Mouse (Mus musculus): ENCODE data around the gene Gpr173. TPM values are rescaled to one million over a fixed set of nuclear protein-coding genes. Genes with fewer than 3 reads are reported as not detected.
"Not testable (repeated sequence)": the region's sequence is repeated elsewhere in the genome, so short reads cannot be mapped to it uniquely, and the experiment has no call there.

Gpr173 gene
- total RNA-seq (2021) = 10 to 100 TPM; 20.4 to 21.2 TPM
- long read RNA-seq, experiment 1, partial matches to known transcripts = 0 of 9 reads
- long read RNA-seq, experiment 1, other reads (novel, unspliced or antisense) = 8 of 9 reads
- long read RNA-seq, experiment 2, partial matches to known transcripts = 0 of 5 reads
- long read RNA-seq, experiment 2, other reads (novel, unspliced or antisense) = 5 of 5 reads

DNA sequence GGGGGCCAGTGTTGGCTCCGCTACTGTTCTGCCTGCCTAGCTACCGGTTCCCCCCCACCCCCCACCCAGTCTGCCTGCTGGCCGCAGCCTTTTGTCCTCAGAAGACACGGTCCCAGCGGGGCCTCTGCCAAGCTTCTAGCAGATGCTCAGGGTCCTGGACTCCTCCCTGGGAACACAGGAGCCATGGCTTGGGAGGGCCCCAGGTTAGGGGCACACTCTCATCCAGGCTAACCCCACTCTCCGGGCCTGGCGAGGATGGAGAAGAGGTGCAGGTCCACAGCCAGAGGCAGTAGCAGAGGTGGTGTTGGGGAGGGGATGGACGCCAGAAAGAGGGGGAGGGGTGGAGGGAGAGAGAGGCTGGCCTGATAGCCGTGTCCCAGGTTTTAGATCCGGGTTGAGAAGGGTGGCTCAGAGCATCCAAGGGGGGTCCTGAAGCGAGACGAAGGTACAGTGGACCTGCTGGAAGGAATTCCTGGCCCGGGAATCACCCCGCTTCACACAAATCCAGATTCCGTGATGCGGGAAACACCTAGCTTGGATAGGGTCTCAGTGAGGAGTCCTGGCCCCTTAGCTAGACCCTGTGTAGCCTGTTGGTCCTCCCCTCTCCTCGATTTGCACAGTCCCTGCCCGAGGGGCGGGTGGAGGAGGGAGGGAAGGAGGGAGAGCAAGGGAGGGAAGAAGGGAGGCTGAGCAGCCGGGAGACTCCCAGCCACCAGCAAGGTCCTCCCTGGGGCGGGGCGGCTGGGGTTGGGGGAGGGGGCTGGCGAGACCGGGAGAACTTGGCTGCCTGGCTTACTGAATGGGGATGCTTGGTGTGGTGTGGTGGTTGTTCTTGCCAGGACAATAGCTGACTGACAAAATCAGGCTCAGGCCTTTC, at the start of gene Gpr173:
TSS of gene Gpr173 (minus strand) at position 308 of the 877 bp plus-strand sequence.
- DNase-seq (ENCODE audit: low spot score in 2 of 2) = peak; percentile 55 to 59

DNA sequence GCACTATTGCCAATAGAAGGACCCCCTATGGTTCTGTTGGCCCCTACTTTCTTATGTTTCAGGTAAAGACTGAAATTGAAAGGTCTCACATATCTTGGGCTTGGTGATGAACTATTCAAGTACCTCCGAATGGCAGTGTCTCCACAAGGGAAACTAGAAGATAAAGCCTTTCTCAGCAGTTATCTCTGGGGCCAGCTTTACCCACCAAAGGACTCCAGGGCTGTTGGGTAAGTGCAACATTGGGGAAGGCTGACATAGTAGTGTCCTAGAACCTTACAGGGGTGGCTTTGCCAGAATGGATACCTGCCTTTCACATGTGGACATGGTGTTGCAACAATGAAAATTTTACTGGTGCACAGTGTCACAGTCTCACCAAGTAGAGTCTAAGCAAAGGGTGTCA, 34.7 kb upstream of the Gpr173 start:
- intact Hi-C loops (cut with DNase I) = no loop called here
- no peak for DNase-seq (ENCODE audit: low spot score in 2 of 2)

More for the DNA sequence above, at the start of gene Gpr173:
- intact Hi-C loops (cut with DNase I) = no loop called here

DNA sequence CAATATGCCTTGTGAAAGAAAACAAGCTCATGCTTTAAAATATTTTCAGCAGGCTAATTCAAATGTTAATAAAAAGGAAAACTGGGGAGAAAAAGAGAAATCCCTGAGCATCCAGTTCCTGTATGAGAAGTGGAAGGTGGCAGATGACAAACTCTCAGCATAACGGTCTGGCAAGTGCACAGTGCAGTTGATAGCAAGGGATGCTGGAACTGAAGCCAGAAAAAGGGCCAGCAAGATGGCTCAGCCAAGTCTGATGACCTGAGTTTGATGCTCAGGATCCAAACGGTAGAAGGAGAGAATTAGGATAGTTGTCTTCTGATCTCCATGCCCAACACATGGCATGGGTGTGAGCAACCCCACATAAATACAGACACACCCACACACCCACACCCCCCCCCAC, 31.6 kb upstream of the Gpr173 start:
- DNase-seq (ENCODE audit: low spot score in 2 of 2) = no peak
- intact Hi-C loops (cut with DNase I) = no loop called here

DNA sequence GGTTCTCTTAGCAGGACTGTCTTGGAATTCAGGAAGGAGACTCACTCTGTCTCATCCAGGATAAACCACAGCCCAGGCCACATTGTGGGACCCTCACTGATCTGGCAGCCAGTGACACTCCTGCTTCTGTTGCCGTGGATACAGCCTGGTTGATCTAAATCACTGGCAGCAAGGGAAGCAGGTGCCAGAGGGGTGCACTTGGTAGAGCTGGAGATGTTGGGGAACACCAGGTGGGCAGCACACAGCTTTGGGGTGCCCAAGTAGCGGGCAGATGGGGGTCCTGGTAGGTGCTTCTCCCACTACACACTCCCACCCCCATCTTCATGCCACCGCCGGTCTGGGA, 479 bp downstream of the Gpr173 start:
- intact Hi-C loops (cut with DNase I) = no loop called here
- DNase-seq (ENCODE audit: low spot score in 2 of 2) = no peak

DNA sequence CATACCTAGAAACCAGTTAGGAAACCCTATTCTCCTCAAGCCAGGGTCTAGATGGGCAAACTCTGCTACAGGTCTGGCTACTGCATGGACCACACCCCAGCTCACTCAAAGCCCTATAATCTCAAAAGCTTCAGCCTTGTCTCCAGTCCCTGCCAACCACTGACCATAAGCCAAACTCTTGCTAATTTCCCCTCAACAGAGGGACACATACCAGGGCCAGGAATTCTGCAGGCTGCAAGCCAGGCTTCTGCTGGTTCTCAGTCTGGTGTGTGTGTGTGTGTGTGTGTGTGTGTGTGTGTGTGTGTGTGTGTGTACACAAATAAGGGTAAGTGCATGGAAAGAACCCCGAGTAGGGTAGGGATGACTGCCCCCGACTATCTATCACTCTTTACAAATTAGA, 2.1 kb downstream of the Gpr173 start:
- intact Hi-C loops (cut with DNase I) = no loop called here
- DNase-seq (ENCODE audit: low spot score in 2 of 2) = no peak

DNA sequence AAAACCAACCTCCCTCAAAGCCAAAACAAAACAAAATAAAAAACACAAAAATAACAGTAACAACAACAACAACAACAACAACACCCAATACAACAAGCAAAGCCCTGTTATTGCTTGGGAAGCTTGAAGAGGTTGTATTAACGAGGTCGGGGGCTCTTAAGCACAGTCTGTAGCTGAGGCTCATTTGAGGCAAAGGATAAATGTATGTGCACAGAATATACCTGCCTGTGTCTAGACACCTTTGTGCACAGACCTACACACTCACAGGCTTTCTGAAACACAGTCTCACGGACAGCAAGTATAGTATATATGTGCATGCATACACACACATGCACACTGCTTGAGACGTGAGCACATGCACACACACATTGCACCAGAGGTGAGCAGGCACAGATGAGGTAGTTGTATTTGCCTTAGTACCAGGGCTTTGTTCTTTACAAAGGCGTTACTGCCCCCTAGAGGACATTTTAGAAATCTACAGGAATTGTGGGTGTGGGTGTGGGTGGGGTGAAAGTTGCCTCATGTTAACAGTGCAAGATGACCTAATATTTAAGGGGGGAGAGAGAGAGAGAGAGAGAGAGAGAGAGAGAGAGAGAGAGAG, 15.9 kb downstream of the Gpr173 start:
- intact Hi-C loops (cut with DNase I) = no loop called here
- DNase-seq (ENCODE audit: low spot score in 2 of 2) = peak in 1 of 2 experiments; percentile 42

DNA sequence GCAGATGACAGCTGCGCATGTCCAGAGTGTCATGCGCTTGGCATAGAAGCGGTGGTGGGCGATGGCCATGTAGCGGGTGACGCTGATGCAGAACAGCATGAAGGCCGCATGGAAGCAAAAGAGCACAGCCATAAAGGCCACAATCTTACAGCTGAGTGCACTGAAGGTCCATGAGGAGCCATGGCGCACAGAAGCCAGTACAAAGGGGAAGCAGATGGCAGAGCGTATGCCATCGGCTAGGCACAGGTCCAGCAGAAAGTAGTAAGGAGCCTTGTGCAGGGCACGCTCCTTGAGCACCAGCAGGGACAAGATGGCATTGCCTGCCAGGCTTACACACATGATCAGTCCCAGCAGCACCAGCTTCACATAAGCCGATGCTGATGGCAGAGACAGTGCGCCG, 21.5 kb downstream of the Gpr173 start:
- intact Hi-C loops (cut with DNase I) = no loop called here
- DNase-seq (ENCODE audit: low spot score in 2 of 2) = no peak

DNA sequence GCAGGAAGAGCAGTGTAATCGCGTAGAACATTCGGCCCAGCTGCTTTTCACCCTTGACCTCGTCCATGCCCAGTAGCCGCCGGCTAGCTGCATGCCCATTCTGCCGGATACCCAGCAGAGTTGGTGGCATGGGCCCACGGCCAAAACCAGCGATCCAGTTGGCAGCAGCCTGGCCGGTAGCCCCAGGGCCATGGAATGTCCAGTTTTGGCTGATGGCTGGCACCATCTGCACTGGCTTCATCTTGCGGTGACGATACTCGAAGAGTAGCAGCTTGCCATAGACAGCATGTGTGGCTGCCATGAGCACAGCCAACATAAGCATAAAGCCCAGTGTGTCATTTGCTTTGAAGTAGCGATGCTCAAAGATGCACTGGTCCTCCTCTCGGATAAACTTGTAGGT, 21.9 kb downstream of the Gpr173 start:
- no peak for DNase-seq (ENCODE audit: low spot score in 2 of 2)
- intact Hi-C loops (cut with DNase I) = no loop called here

DNA sequence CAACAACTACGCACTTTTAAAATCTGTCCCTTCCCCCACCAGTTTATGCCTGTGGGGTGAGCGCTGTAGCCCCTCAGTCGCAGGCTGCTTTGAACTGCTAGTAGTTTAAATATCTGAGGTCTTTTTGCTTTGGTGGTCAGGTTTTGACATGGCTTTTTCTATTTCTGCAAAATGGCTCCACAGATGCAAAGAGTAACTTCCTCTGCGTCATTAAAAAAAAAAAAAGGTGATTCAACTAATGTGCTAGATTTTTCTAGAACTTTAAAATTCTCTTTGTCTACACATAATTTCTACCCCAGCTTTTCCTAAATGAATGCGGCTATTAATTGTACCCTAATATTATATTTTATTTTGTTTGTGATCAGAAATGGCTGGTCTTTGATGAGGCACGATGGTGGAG, 25.6 kb downstream of the Gpr173 start:
- intact Hi-C loops (cut with DNase I) = no loop called here
- DNase-seq (ENCODE audit: low spot score in 2 of 2) = no peak

DNA sequence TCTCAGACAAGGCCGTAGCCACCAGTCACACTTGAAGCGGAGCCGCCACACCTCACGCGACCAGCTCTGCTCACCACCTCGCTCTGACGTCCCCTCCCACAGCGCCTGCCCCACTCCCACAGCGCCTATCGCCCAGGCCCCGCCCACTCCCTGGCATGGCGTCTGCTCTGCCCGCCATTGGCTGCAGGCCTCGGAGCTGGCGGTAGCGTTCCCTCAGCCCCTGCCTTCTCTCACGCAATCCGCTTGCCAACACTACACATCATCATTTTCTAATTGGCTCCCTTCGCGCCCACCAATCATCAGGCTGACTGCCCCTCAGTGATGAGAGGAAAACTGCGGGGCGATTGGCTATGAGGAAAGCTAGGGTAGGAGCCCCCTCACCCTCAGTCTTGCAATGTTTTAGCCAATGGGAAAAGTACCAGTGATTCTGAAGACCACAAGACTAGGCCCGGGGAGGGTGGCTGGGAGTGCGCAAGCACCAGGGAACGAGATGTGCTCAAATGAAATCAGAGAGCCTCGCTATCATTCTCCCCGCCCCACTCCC, 26.1 kb downstream of the Gpr173 start, which contains the start of gene Tspyl2:
TSS of gene Tspyl2 (minus strand) at position 68 of the 544 bp plus-strand sequence.
- peak; percentile 92 to 97 for DNase-seq (ENCODE audit: low spot score in 2 of 2)
- intact Hi-C loops (cut with DNase I) = no loop called here

DNA sequence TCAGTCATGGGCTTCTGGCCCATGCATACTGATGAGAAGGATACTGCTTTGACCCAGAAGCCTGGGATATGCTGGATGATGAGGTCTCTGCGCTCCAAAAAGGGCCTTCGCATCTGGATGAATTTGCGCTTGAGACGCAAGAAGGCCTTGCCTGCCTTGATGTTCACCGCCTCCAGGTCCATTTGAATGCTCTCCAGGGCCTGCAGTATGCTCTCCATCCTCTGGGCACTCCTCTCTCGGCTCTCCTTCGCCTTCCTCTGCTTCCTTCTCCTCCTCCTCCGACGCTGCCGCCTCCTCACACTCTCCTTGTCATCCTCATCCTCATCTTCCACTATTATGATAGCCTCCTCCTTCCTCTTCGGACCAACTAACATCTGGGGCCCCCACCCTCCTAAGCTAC, 27.0 kb downstream of the Gpr173 start:
- DNase-seq (ENCODE audit: low spot score in 2 of 2) = peak in 1 of 2 experiments; percentile 42
- intact Hi-C loops (cut with DNase I) = no loop called here

DNA sequence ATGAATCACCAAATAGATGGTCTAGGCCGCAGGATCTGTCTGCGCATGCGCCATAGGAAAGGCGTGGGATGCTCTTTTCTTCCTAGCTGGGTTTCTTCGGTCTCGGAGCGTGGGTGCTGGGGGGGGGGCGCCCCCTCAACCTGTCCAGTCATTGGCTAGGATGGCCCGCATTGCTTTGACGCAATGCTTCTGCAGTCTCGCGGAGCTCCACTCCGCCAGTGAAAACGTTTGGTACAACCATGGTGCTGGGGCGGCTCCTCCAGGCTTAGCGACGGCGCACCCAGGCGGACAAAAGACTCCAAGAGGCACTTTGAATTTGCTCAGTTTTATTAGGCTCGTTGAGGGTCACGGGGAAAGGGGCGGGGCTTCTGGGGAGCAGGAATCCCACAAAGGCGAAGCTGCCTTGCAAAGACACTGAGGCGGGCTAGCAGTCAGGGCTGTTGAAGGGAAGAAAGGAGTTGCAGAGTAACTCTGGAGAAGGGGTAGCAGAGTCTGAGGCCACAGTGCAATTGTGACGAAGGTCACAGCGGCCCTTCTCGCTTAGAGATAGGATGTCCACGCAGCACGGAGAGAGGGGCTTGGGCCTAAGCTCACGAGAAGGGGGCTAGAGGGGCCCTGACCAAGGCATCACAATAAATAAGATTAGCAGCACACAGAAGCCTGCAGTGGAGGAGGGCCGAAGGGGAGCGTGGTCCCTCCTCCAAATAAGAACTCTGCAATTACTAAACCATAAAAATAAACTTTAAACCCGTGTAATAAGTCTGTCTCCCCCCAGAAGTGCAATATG, 31.8 kb downstream of the Gpr173 start:
- intact Hi-C loops (cut with DNase I) = no loop called here

DNA sequence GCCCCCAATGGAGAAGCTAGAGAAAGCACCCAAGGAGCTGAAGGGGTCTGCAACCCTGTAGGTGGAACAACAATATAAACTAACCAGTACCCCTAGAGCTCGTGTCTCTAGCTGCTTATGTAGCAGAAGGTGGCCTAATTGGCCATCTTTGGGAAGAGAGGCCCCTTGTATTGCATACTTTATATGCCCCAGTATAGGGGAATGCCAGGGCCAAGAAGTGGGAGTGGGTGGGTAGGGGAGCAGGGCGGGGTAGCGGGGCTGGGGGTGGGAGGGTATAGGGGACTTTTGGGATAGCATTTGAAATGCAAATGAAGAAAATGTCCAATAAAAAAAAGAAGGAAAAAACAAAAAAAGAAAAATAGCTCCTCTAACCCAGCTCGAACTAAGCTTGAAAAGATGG, 32.4 kb downstream of the Gpr173 start:
- intact Hi-C loops (cut with DNase I) = not testable (repeated sequence)

More for the DNA sequence above, 31.8 kb downstream of the Gpr173 start:
- DNase-seq (ENCODE audit: low spot score in 2 of 2) = peak; percentile 88 to 95

DNA sequence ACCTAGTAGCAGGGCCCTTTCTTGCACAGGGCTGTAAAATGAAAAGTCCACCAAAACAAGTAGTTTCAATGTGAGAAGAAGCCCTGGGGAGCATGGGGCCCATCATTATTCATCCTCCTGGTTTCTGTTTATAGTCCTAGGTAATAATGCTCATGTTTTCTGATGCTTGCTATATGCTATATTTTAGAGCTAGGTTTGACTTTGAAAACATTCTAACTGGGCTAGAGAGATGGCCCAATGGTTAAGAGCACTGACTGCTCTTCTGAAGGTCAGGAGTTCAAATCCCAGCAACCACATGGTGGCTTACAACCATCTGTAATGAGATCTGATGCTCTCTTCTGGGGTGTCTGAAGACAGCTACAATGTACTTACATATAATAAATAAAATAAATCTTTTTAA, 39.1 kb downstream of the Gpr173 start:
- intact Hi-C loops (cut with DNase I); DNase-seq (ENCODE audit: low spot score in 2 of 2): not testable (repeated sequence)

More for the DNA sequence above, 32.4 kb downstream of the Gpr173 start:
- not testable (repeated sequence) for DNase-seq (ENCODE audit: low spot score in 2 of 2)

DNA sequence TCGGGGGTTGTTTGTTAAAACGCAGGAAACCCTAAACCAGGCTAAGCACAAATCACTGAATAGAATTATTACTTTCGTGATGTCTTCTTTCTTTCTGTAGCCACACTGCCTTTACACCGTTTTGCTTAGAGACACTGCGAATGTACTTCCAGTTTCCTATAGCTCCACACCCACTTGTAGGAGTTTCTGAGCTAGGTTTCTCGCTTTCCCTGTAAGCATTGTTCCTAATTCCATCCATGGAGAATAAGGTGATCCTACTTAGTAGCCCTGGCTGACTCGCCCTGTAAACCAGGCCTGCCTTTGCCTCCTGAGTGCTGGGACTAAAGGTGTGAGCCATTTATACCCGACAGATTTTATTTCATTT, 40.8 kb downstream of the Gpr173 start:
- intact Hi-C loops (cut with DNase I) = no loop called here
- DNase-seq (ENCODE audit: low spot score in 2 of 2) = no peak

DNA sequence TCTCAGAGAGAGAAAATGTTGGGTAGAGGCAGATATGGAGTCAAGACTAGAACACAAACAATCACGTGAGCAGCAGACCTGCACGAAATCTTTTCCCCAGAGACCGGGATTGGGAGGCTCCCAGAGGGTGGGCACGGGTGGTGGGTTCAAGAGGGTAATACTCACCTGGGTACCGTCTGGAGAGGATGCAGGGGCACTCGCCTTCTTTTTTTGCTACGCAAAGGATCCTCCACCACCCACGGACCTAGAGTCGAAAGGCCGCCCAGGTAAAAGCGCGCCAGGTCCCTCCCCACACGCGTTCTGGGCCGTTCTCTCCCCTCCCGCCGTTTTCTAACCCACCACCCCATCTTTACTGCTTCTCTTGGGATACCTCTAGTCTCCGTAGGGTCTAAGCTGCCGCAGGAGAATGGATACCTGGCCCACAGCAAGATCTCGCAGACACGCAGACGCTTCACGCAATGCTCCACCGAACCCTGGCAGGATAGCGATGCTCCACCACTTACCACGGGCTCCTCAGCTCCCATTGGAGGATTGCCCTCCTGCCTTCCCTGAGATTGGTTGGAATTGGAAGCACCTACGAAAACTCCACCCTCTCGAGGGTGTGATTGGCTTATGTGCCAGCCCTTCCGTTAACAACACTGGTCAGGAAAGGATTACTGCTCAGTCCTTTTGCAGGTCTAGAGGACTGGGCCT, 41.4 kb downstream of the Gpr173 start, which contains the start of gene Kantr:
TSS of gene Kantr (minus strand) at position 500 of the 693 bp plus-strand sequence.
- DNase-seq (ENCODE audit: low spot score in 2 of 2) = peak; percentile 82 to 85
- intact Hi-C loops (cut with DNase I) = no loop called here

DNA sequence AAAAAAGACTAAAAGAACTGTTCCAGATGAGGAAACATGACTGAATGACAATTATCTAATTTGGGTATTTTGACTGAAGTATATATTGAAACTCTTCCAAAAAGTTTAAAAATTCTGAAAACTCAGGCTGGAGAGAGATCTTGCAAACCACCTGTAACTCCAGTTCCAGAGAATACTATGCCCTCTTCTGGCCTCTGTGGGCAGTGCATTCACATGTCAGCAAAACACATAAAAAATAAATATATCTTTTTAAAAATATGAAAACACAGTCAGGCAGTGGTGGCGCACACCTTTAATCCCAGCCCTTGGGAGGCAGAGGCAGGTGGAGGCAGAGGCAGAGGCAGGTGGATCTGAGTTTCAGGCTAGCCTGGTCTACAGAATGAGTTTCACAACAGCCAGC, 44.9 kb downstream of the Gpr173 start:
- intact Hi-C loops (cut with DNase I) = no loop called here
- DNase-seq (ENCODE audit: low spot score in 2 of 2) = no peak

DNA sequence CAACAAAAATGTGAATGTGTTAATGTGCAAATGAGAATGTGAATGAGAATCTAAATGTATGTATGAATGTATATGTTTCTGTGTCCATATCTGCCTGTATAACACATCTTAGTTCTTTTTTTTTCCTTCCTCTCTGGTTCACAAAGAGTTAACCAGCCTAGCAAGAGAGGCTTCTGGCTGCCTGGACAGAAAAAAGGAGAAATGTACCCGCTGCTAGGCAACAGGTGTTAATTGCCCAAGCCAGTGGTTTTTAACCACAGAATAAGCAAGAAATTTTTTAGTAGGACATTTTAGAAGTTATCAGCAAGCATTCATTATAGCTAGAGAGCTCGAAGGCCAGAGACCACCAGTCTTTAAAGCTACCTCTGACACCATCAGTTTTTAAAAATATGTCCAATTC, 45.7 kb downstream of the Gpr173 start:
- intact Hi-C loops (cut with DNase I) = no loop called here
- no peak for DNase-seq (ENCODE audit: low spot score in 2 of 2)

DNA sequence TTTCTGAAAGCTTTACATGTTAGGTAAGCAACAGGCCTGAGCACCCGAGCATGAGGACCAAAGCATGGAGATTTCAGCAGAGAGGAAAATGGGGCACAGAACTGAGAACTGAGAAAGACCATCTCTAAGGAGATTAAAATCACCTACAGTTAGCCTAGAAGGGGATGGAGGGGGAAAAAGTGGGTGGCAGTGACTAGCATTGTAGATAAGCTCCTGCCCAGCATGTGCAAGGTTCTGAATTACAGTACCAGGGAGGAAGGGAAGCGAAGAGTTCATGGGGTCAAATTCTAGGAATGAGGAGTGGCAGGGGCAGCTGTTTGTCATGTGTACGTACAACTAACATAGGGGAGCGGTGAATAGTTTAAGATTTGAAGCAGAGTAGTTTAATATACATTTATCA, 48.0 kb downstream of the Gpr173 start:
- no peak for DNase-seq (ENCODE audit: low spot score in 2 of 2)
- intact Hi-C loops (cut with DNase I) = no loop called here

Data from left cerebral cortex, postnatal 14 days (tissue).